Mouse (Mus musculus) frontal cortex, postnatal 25 days (tissue): Measurements from ENCODE around the gene Tex44.

Experiments used
- DNase-seq, 2 experiments: peaks; one replicate each; pipeline ENCODE4 v3.0.0; 2022; ENCODE audit warnings: low spot score in 2 of 2

Tex44 gene

DNA sequence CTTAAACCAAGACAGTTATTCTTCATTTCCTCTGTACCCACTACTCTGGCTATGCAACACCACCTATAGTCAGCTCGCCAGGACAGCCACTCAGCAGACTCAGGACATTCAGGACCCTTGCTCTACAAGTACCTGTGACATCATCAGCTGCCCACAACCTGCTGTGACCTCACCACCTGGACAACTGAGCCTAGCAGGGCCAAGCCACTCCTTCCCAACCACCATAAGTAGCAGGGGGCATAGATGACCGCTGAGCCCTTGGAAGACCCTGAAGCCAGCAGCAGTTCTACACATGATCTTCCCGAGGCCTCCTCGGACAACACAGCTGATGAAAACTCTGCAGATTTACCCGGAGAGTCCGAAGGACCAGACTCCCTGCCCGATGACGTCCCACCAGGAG lies at the start of gene Tex44, which contains the start of gene Nmur1:
Tex44 (plus strand) TSS at position 202 of the 400 bp plus-strand sequence.
Nmur1 (minus strand) TSS at position 101 of the 400 bp plus-strand sequence.
- no peak for DNase-seq

DNA sequence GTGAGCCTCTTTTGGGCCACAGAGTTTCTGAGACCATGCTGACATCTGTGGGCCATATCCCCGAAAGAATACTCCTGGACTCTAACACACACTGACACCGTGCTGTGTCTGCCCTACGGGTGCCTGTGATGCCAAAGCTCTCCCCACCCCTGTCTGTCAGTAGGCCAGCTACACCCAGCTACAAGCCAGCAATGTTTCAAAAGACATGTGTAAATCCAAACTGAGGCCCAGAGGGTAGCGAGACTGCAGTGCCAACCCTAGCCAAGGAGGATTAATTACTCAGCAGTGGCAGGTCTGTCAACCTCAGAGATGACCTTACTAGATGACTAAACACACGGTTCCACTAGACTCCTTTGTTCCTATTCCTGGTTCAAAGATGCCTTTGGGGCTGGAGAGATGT lies 49.8 kb upstream of the Tex44 start:
- DNase-seq = no peak

DNA sequence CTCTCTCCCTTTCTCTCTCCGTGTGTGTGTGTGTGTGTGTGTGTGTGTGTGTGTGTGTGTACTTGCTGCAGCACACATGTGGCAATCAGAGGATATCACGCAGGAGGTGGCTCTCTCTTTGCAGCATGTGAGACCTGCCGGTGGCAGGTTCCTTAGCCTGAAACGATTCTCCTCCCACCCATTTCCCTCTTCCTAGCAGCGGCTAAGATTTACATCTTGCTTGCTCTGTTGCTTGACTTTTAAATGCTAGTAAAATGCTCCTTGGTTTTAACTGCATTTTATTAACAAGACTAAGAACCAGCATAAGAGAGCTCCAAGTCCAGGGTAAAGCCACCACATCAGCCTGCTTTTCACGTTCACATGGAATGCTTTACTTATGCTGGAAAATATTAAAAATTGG lies 47.5 kb upstream of the Tex44 start:
- no peak for DNase-seq

DNA sequence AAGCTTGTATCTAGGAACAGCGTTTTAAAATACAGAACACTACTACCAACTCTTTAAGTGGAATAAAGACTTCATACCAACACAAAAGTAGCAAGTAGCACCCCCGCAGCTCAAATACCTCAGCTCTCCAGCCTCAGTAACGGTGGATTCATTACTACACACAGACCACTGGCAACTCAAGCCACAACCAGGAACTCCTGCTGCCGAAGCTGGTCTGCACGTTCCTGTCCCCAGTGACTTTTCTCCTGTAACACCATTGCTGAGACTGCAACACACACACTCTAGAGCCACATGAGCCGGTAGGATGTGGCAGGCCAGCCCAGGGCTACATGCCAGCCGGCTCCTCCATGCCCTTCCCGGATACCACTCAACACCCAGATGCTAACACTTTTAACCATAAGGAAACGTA lies 47.0 kb upstream of the Tex44 start:
- peak in 1 of 2 experiments; percentile 28 for DNase-seq

DNA sequence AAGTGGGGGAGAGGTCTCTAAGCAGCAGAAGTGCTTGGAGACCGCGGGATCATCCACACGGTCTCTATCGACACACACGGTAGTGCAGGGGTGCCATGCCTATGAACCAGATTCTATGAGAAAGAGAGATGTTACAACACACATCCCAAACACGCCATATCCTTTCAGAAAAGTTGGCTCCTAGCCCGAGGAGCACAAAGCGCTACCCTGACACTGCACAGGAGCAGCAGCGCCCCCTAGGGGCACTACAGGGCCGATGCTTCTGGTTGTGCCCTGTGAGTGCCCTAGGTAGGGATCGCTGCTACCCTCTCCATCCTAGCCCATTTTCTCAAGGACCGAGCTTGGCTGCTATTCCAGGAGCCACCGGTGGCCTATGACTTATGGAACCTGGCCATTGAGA lies 45.1 kb upstream of the Tex44 start:
- DNase-seq = peak; percentile 19 to 26

DNA sequence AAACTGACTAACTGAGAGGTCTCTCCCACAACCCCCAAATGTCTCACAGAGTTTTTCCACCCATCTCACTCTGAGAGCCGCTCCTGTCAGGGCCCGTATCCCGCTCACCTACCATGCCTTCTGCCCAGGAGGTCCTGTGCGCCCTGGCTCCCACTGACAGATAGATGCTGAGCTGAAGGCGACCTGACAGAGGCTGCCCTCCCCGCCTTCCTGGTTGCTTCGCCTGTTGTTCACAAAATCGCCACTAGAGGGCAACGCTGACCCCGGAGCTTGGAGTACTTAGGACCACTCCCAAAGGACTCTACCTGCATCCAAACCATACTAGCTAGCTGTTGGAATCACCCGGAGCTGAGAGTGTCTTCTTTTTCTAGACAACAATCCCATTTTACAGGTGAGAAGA lies 36.9 kb upstream of the Tex44 start:
- DNase-seq = peak; percentile 62 to 66

DNA sequence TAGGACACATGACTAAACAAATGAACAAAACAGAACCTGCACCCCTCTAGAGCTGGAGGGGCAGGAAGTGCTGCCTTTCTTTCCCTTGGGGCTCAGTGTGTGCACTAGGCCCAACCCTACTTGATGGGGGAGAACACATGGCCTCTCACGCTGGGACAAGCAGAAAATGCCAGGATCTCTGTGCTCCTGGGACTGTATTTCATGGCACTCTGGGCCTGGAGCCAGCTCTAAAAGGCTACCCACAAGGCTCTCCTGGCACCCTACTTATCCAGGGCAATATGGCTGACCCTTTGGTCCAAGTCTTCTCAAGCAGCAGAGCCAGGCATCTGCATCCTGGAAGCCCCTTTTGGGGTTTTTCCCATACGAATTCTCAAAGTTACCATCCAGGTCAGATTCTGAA lies 34.7 kb upstream of the Tex44 start:
- DNase-seq = no peak

DNA sequence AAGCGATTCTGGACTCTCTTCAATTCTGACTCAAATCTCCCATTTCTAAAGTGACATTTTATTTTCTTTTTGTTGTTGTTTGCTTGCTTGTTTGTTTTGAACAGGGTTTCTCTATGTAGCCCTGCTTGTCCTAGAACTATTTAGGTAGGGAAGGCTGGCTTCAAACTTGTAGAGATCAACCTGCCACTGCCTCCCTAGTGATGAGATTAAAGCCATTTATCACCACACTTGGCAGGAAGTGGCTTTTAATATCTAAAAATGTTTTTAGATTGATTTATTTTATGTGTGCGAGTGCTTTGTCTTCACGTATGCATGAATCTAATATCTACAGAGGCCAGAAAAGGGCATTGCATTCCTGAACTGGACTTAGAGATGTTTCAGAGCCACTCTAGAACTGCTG lies 32.9 kb upstream of the Tex44 start:
- no peak for DNase-seq

DNA sequence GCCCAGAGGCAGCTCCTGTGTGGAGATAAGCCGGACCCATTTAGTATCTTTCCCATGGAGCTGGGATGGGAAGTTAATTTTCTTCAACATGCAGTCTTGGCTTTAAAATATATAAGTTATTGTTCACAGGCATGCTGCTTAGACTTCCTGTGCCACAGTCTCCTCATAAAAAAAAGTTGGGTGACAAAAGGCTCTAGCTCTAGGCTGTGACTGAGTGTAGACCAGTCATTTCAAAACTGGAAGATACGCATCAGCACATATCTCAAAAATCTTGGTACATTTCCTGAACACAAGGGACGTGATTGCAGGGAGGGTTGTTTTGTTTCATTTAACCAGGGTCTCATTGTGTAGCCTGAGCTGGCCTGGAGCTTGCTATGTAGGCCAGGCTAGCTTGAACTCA lies 31.9 kb upstream of the Tex44 start:
- DNase-seq = no peak

DNA sequence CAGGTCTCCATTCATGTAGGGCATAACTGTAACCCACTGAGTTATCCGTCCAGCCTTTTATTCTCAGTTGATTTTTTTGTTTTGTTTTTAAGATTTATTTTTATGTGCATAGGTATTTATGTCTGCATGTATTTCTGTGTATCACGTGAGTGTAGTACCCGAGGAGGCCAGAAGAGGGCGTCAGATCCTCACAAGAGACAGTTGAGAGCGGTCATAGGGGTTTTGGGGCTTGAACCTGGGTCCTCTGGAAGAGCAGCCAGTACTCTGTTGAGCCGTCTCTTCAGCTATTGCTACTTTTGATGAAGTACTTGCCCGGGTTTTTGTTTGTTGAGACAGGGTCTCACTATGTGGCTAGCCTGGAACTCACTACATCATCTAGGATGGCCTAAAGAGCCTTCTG lies 30.2 kb upstream of the Tex44 start:
- no peak for DNase-seq

DNA sequence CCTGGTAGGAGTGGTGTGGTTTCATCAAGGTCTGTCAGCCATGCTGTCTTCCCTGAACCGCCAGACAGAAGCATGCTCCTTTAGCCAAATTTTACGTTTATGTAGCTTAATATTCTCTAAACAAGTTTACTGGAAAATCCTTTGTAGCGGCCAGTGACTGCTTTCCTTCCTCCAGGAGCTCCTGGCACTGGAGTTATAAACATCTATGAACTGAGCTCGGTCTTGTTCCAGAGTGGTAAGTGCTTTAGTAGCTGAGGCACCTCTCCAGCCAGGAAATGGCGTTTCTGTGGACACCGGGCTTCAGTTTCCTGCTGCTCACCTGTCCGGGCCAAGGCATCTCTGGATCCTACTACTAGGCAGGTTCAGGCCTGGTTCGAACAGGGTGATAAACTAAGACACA lies 28.5 kb upstream of the Tex44 start:
- no peak for DNase-seq

DNA sequence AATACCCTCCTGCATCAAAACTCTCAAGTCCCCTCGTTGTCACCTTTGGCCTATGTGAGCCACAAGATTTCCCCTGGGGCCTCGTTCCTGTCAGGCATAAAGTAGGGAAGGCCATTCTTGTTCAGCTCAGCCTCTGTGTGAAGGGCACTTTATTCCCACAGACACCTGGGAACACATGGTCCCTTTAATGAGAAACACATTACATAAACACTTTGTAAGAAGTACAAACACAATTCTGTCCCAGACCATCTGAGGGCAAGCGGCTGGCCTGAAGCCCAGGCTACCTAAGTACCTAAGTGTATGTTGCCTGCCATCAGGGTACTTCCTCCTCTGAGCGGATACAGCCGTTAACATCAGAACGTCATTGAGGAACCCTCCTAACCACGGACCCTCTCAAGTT lies 27.9 kb upstream of the Tex44 start:
- no peak for DNase-seq

DNA sequence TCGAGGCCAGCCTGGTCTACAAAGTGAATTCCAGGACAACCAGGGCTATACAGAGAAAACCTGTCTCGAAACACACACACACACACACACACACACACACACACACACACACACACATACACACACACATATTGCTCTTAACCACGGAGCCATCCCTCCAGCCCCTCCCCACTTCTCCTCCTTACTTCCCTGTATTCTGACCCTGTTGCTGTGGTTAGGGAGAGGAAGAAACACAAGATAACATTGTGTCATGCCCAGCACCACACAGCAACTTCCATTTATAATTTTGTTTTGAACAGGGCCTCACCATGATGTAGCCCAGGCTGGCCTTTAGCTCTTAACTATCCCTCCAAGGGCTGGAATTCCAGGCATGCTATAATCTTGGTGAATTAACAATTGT lies 26.8 kb upstream of the Tex44 start:
- no peak for DNase-seq

DNA sequence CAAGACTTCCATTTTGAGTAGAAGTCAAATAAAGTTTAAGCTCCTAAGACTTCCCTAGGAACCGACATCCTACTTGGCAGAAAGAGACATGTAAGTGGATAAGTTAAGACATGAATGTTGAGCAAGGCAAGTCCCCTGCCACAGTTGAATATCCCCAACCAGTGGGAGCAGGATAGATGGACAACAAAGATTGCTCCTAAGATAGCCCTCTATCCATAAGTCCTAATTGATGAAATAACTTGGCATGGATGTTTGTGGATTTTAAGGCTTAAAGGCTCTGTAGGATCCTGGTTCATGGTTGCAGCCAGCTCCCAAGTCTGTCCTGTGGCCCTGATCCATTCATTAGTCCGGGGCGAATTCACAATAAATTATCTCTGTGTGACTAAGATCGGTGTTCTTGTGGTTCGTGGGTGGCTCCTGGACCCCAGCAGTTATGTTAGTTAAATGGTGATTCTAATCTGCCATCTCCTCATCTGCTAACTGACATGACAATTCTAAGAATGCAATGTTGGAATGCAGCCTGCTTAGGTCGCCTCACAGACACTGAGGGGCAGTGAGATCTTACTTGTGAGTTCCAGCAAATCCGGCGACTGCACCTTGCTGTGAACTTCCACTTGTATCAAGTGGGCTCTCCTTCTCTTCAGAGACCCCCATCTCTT lies 25.9 kb upstream of the Tex44 start:
- DNase-seq = no peak

DNA sequence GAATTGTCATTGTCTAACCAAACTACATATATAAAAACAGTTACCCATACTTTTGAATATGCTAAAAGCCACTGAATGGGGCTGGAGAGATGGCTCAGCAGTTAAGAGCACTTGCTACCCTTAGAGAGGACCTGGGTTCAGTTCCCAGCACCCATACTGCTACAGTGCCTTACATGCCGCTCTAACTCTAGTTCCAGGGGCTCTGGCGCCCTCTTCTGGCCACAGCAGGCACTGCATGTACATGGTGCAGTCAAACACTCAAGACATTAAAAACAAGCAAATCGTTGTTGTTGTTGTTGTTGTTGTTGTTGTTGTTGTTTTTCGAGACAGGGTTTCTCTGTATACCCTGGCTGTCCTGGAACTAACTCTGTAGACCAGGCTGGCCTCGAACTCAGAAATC lies 21.3 kb upstream of the Tex44 start:
- DNase-seq = no peak

DNA sequence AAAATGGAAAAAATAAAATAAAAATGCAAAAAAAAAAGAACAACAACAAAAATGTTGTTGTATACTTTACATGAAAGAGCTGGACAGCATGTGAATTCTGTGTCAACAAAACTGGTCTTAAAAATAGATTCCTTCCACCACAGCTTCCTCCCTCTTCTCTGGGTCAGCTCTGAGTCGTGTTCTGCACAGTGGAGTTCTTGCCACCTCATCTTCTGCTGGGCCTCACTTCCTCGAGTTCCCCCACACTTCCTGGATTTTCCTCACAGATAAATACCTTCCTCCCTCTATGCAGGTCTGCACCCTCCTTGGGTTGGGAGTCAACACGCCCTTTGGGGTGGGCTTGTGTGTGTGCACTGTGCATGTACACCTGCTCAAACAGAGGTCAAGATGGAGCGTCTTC lies 19.8 kb upstream of the Tex44 start:
- DNase-seq = no peak

DNA sequence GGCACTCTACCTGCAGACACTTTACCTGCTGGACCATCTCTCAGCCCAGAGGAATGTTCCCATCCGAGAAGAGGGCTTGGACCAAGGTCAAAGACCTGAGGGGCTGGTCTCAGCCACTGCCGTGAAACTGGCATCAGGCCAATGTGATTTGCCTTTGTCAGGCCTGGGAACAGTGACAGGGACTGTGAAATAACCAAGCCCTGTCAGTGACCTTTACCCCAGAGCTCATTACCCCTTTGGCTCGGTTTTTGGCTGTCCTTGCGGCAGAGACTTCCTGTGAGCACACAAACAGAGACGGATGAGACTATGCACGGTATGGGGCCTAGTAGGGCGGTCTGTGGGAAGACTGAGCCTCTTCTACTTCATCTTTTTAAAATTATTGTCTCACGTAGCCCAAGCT lies 19.2 kb upstream of the Tex44 start:
- DNase-seq = no peak

DNA sequence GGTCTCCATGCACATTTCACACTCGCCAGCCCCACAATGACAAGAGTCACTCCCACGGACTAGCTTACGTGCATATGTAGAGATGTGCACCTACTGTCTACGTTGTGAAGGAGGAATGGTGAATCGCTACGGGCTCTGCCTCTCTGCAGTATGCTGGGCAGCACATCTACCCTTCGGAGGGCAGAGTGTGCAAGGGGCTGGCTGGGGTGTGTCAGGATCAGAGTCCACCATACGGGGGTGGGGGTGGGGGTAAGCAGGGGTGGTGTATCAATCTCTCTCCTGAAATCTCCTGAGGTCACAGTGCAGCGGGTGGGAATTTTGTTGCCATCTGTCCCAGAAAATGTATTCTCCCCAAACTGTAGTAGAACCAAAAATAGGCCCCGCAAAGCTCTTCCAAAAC lies 17.6 kb upstream of the Tex44 start:
- DNase-seq = no peak

DNA sequence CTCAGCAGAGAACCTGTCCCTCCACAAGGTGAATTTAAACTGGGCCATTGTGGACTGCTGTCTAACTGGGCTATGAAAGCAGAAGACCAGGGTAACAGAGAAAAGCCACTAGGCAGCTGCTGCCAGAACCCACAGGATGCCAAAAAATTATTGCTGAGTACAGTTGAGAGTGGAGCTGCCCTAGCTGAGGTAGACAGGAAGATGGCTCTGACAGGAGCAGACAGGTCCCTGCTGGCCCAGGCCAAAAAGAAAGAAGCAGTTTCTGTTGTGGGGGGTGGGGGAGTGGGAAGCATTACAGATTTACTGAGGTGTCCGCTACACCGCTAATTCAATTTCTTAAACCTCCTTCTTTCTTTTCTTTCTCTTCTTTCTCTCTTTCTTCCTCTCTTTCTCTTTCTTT lies 16.7 kb upstream of the Tex44 start:
- DNase-seq = no peak

DNA sequence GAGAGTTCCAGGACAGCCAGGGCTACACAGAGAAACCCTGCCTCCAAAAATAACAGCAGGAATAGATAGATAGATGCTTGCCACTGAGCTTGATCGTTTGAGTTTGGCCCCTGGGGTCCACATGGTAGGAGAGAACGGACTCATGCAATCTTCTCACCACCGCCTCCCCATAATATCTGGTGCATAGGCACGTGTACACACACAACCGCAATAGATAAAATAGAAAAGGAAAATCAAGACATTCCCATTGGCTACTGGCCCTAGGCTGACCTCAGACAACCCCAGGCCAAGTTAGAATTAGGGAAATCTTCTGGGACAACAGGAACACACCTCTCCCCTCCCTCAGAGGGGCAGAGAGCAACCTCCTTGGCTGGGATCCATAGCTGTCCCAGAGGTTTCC lies 11.4 kb upstream of the Tex44 start:
- no peak for DNase-seq

DNA sequence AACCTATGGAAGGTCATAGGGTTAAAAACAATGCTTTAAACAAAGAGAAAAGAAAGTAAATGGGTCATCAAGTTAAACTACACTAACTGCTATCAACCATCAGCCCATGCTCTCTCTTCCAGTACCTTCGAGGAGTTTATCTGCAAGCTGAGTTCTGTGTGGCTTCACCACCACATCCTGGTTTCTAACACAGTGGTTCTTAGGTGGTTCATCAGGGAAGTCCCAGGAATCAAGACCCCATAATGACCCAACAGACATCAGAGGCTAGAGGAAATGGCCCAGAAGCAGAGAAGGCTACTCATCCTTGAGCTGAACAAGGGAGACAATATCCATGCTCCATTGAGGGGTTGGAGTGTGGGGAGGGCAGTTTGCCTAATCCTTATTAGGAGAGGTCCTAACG lies 11.0 kb upstream of the Tex44 start:
- DNase-seq = no peak

DNA sequence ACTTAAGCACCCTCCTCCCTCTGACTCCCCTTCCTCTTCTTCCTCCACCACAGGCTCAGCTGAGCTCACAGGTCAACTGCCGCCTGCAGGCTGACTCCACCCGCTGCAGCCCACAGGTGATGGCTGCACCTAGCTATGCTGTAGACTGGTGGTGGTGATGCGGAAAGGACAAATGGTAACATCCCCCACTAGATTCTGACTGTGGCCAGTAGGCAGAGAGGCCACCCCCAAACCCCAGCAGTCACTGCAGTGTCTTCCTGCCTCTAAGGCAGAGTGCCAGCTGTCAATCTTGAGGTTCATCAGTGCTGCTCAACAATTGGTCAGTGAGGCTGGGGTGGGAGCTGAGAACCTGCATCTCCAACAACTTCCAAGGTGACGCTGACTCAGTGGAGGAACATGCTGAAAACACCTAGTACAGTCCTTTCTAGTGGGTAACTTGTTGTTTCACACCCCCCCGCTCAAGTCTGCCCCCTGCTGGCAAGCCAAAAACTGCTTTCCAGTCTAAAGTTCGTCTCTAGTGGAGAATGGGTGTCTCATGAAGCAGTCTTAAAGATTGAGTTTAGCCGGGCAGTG lies 10.4 kb upstream of the Tex44 start:
- no peak for DNase-seq

DNA sequence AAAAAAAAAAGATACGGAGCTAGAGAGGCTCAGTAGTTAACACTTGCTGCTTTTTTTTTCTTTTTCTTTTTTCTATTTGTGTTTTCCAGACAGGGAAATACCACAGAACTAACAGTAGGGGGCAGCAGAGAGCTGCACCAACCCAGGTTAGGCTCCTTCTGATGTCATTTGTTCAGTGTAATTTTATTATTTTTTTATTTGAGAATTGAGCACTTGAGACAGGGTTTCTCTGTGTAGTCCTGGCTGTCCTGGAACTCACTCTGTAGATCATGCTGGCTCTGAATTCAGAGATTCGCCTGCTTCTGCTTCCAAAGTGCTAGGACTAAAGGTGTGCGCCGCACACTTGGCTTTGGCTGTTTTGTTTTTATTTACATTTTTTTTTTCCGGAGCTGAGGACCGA lies 9.8 kb upstream of the Tex44 start:
- DNase-seq = no peak

DNA sequence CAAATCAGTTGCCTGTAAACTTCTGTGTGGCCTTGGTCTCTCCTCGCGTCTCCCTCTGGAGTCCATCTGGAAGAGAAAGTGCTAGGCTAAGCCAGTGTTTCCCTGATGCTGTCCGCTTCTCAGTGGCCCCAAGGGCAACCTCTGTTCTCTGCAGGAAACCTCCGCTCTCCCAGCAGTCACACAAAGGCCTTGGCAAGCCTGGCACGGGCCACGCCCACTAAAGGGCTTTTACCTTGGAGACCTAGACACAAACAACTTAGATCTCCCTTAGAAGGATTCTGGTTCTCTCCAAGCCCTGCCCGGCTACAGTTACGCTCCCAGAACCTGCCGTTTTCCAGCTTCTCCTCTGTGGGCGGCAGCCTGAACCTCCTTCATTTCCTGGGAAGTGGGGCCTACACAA lies 5.1 kb upstream of the Tex44 start:
- no peak for DNase-seq
